In genomic region chr11:30057299-30057698, GRCm38 (mm10) we compare ENCODE assay signal across 9 mouse cellular contexts. TPM values are rescaled to one million over a fixed set of nuclear protein-coding genes. Genes with fewer than 3 reads are reported as not detected.
DNase-seq lines count a peak whose midpoint lies in the region; ATAC-seq and TF ChIP-seq lines count a peak whose summit lies in the region.
"Had no signal": no experiment of that assay in that cellular context is flagged by ENCODE, and none has a peak within 500 bp of the region (broad histone marks: within the 10 kb centered on the region; RNA-seq: fewer than 3 reads in every experiment).

No protein-coding gene starts in this region.

- DNase-seq in lung, postnatal 0 days (ENCODE audit: low spot score) = peak; percentile 40
- DNase-seq in lung, adult 18-20 months = no peak
- peak; percentile 32 for DNase-seq in embryo, embryonic 10.5 days (ENCODE audit: low spot score)
- no peak for DNase-seq in urinary bladder, postnatal 4 days (ENCODE audit: low spot score in 2 of 2)
- no peak for DNase-seq in adrenal gland, postnatal 14 days

- peak; percentile 64 for TF ChIP-seq CTCF in lung, postnatal 0 days (IDR thresholded peaks at IDR 0.05)

- TF ChIP-seq EP300 in lung, postnatal 0 days (IDR thresholded peaks at IDR 0.05) = no peak

- no peaks in the 10 kb centered on the region for H3K4me1 ChIP-seq in forebrain, embryonic 16.5 days (replicated peaks; ENCODE audit: control insufficient read depth, insufficient read depth, low read length)
- H3K4me1 ChIP-seq in forebrain, embryonic 13.5 days = no peaks in the 10 kb centered on the region
- no peaks in the 10 kb centered on the region for H3K4me1 ChIP-seq in lung, postnatal 0 days (ENCODE audit: insufficient read depth, low read depth, low read length)
- H3K4me1 ChIP-seq: neural tube, embryonic 13.5 days had no signal

- H3K27ac ChIP-seq in forebrain, embryonic 16.5 days (ENCODE audit: low read length) = no peak overlapping the region
- no peak overlapping the region for H3K27ac ChIP-seq in forebrain, embryonic 13.5 days
- H3K27ac ChIP-seq in lung, postnatal 0 days (ENCODE audit: low read length) = no peak overlapping the region
- H3K27ac ChIP-seq: neural tube, embryonic 13.5 days had no signal

- H3K36me3 ChIP-seq in forebrain, embryonic 16.5 days (ENCODE audit: control insufficient read depth, insufficient read depth) = no peaks in the 10 kb centered on the region
- no peaks in the 10 kb centered on the region for H3K36me3 ChIP-seq in forebrain, embryonic 13.5 days (ENCODE audit: poor library complexity, severe bottlenecking)
- no peaks in the 10 kb centered on the region for H3K36me3 ChIP-seq in lung, postnatal 0 days (ENCODE audit: insufficient read depth, low read length)
- H3K36me3 ChIP-seq: neural tube, embryonic 13.5 days had no signal

- H3K4me2 ChIP-seq in forebrain, embryonic 16.5 days (ENCODE audit: low read length) = no peak overlapping the region
- no peak overlapping the region for H3K4me2 ChIP-seq in forebrain, embryonic 13.5 days
- no peak overlapping the region for H3K4me2 ChIP-seq in lung, postnatal 0 days (replicated peaks; ENCODE audit: low read depth, low read length)
- H3K4me2 ChIP-seq: neural tube, embryonic 13.5 days had no signal

- 49% methylated on average over 8 of the region's 8 CpGs for WGBS in forebrain, embryonic 16.5 days
- WGBS in forebrain, embryonic 13.5 days = 51% methylated on average over 8 of the region's 8 CpGs
- WGBS in lung, postnatal 0 days = 38% methylated on average over 8 of the region's 8 CpGs

- H3K9ac ChIP-seq in forebrain, embryonic 16.5 days (replicated peaks; ENCODE audit: low read depth, low read length) = no peak overlapping the region
- H3K9ac ChIP-seq in forebrain, embryonic 13.5 days = no peak overlapping the region
- no peak overlapping the region for H3K9ac ChIP-seq in lung, postnatal 0 days (replicated peaks; ENCODE audit: low read depth)
- H3K9ac ChIP-seq: neural tube, embryonic 13.5 days had no signal

- no peaks in the 10 kb centered on the region for H3K27me3 ChIP-seq in forebrain, embryonic 16.5 days (replicated peaks; ENCODE audit: control insufficient read depth, insufficient read depth, low read length)
- H3K27me3 ChIP-seq in forebrain, embryonic 13.5 days = no peaks in the 10 kb centered on the region
- no peaks in the 10 kb centered on the region for H3K27me3 ChIP-seq in lung, postnatal 0 days (replicated peaks; ENCODE audit: insufficient read depth, low read length)
- H3K27me3 ChIP-seq: neural tube, embryonic 13.5 days had no signal

- H3K4me3 ChIP-seq in forebrain, embryonic 16.5 days (replicated peaks; ENCODE audit: low read length) = no peak overlapping the region
- no peak overlapping the region for H3K4me3 ChIP-seq in forebrain, embryonic 13.5 days
- no peak overlapping the region for H3K4me3 ChIP-seq in lung, postnatal 0 days (ENCODE audit: low read depth, low read length)
- H3K4me3 ChIP-seq: neural tube, embryonic 13.5 days had no signal

- H3K9me3 ChIP-seq in forebrain, embryonic 16.5 days (ENCODE audit: control insufficient read depth, low read length) = no peaks in the 10 kb centered on the region
- H3K9me3 ChIP-seq in forebrain, embryonic 13.5 days (replicated peaks) = no peaks in the 10 kb centered on the region
- no peaks in the 10 kb centered on the region for H3K9me3 ChIP-seq in lung, postnatal 0 days (ENCODE audit: low read length)
- H3K9me3 ChIP-seq: neural tube, embryonic 13.5 days had no signal

- 0 out of 2 replicates have a peak, but pooled peaks have one; percentile 36 for ATAC-seq in forebrain, embryonic 16.5 days
- ATAC-seq in forebrain, embryonic 13.5 days = no peak
- no peak for ATAC-seq in lung, postnatal 0 days
- 0 out of 2 replicates have a peak, but pooled peaks have one; percentile 47 for ATAC-seq in monocyte, adult 5-6 weeks (replicated peaks; ENCODE audit: insufficient number of reproducible peaks, low FRiP score, low TSS enrichment, poor library complexity, severe bottlenecking)

RNA-seq across cellular contexts. Expression of gene Eml6, which starts 31.5 kb away (rescaled TPM):
- polyA plus RNA-seq in forebrain, embryonic 16.5 days (2015; fragmentation: Nextera tagmentation; extraction: Ambion mirVana) = 2.5 and 5.6 TPM in 2 replicates
- polyA plus RNA-seq in forebrain, embryonic 13.5 days (2015; fragmentation: Nextera tagmentation; extraction: Ambion mirVana) = 1.4 and 1.7 TPM in 2 replicates
- polyA plus RNA-seq in lung, postnatal 0 days (2015; fragmentation: Nextera tagmentation; extraction: Ambion mirVana) = 0.37 and 0.39 TPM in 2 replicates
- total RNA-seq in monocyte, adult 5-6 weeks (2017) = 13.4 to 15.1 TPM (median 14.8 TPM) in 3 replicates
- total RNA-seq in adrenal gland, postnatal 14 days (2021) = 3.8 and 3.9 TPM in 2 replicates

Comparison
In these comparisons a context has a peak if more than half of its experiments do, and no peak if none do; other contexts are left out.
1. ATAC-seq: peak in forebrain, embryonic 16.5 days (single experiment) and monocyte, adult 5-6 weeks (single experiment); none in forebrain, embryonic 13.5 days (single experiment) and lung, postnatal 0 days (single experiment).
2. DNase-seq: peak in lung, postnatal 0 days (single experiment) and embryo, embryonic 10.5 days (single experiment); none in lung, adult 18-20 months (0 of 2), urinary bladder, postnatal 4 days (0 of 2) and adrenal gland, postnatal 14 days (single experiment).